Mouse (Mus musculus) hindbrain, embryonic 10.5 days (tissue): ENCODE measurements around the gene Fgr. TPM values are rescaled to one million over a fixed set of nuclear protein-coding genes. Genes with fewer than 3 reads are reported as not detected.

Experiments used
- DNase-seq: peaks from one replicate; pipeline ENCODE4 v3.0.0-alpha.2; 2017; ENCODE audit warnings: low spot score
- H3K27ac ChIP-seq: fragments of 300-500 bp; sonication (generic); 2 replicates; pipeline ENCODE4 v1.5.1; 2016; ENCODE audit warnings: mild to moderate bottlenecking, moderate library complexity
- H3K27me3 ChIP-seq: fragments of 300-500 bp; sonication (generic); 2 replicates; pipeline ENCODE4 v1.6.1; 2016; ENCODE audit warnings: mild to moderate bottlenecking; ENCODE audit not compliant: poor library complexity, insufficient read depth, severe bottlenecking
- H3K36me3 ChIP-seq: fragments of 300-500 bp; sonication (generic); 2 replicates; pipeline ENCODE4 v1.6.1; 2016; ENCODE audit warnings: mild to moderate bottlenecking, moderate library complexity
- H3K4me1 ChIP-seq: fragments of 300-500 bp; sonication (generic); replicated peaks from 2 replicates; pipeline ENCODE4 v1.6.1; 2016; ENCODE audit warnings: mild to moderate bottlenecking
- H3K4me3 ChIP-seq: fragments of 300-500 bp; sonication (generic); 2 replicates; pipeline ENCODE4 v1.5.1; 2016; ENCODE audit warnings: mild to moderate bottlenecking, moderate library complexity
- H3K9me3 ChIP-seq: fragments of 300-500 bp; sonication (generic); 2 replicates; pipeline ENCODE4 v1.6.1; 2016; ENCODE audit warnings: mild to moderate bottlenecking, moderate library complexity
- WGBS: fragments of 180-500 bp; shearing (Covaris S2); methylation state at CpG from one replicate; pipeline ENCODE4 v1.1.7; 2016; 5-methylcytosine and 5-hydroxymethylcytosine counted together
- polyA plus RNA-seq: library from polyadenylated mRNA; unstranded; fragments of >200 nt; fragmentation: Nextera tagmentation; extraction: Ambion mirVana; gene quantifications from 2 replicates; pipeline ENCODE4 v1.2.1, GENCODE M21; 2016

Fgr gene
- polyA plus RNA-seq, 1 experiment from 2014 or later, result not detected

DNA sequence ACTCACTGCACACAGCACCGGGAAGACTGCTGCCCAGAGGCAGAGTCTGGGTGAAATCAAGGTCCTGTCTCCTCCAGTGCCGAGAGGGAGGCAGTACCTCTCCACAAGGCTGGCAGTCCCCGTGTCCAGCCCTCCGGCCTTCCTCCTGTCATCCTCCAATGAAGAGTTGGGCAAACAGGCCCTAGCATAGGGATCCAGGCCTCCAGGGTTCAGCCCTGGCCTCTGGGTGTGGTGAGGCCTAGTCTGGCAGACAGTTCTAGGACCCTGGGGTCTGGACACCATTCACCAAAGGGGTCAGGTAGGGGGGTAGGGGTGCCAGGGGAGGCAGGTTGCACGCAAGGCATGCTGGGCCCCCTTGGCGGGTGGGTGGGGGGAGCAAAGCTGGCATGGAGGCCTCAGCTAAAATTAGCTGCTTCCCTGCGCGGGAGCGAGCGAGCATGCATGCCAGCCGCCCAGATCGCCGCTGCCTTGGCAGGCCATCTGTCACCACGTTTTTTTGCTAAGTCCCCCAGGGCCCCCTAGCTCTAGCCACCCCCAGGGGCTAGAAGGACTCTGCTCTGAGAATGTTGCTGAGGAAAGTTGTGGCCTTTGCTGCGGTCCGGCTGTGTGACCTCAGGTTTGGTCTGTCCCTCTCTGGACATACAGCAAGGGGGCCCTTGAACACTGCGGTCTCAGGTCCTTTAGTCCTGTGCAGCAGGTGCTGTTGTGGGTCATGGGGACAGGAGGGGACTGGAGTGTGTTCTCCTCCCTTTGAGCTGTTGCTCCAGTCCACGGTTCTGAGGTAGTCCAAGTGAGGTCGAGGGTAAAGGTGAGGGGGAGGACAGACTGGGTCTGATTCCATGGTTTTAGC, 75.4 kb downstream of the Fgr start:
- 66% methylated on average over 19 of the region's 19 CpGs for WGBS
- Histone ChIP-seq H3K9me3 (no peaks in the 10 kb centered on the region), H3K27ac (peak overlapping the region; percentile 91), H3K36me3 (no peaks in the 10 kb centered on the region), H3K27me3 (no peaks in the 10 kb centered on the region; the same call in 1 of the 2 replicates), H3K4me1 (peaks cover 92% of the 10 kb centered on the region), H3K4me3 (no peak overlapping the region)
- no peak for DNase-seq

DNA sequence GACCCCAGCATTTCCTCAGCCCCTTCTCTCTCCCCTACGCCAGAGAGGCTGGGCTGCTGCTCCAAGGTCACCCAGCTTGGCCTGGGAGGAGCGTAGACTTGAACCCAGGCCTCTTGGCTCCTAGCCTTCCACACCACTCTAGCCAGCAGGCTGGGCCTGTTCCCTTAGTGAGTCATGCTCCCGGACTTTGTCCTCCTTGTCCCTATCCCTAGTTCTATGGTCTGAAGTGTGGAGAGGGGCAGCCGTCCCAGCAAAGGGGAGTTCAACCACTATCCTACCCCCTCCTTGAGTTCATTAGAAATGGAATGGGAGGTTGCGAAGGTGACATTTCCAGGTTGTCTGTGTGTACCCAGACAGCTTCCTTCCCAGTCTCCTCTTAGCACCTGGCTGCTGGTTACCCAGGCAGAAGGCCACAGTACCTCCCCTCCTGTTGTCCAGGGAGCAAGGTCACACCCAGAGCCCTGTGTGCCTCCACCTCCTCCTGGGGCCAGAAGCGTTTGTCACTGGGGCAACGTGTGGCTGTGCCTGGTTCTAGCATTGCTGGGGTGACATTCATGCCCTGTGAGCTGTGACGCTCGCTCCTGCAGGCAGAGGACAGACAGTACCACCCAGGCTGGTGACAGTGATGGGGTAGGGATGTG, 76.4 kb downstream of the Fgr start:
- Histone ChIP-seq H3K9me3 (no peaks in the 10 kb centered on the region), H3K36me3 (peaks cover 6% of the 10 kb centered on the region), H3K4me1 (peaks cover 90% of the 10 kb centered on the region), H3K4me3 (no peak overlapping the region), H3K27me3 (no peaks in the 10 kb centered on the region; the same call in 1 of the 2 replicates), H3K27ac (peak overlapping the region; percentile 91)
- 54% methylated on average over 9 of the region's 9 CpGs for WGBS
- DNase-seq, result no peak

DNA sequence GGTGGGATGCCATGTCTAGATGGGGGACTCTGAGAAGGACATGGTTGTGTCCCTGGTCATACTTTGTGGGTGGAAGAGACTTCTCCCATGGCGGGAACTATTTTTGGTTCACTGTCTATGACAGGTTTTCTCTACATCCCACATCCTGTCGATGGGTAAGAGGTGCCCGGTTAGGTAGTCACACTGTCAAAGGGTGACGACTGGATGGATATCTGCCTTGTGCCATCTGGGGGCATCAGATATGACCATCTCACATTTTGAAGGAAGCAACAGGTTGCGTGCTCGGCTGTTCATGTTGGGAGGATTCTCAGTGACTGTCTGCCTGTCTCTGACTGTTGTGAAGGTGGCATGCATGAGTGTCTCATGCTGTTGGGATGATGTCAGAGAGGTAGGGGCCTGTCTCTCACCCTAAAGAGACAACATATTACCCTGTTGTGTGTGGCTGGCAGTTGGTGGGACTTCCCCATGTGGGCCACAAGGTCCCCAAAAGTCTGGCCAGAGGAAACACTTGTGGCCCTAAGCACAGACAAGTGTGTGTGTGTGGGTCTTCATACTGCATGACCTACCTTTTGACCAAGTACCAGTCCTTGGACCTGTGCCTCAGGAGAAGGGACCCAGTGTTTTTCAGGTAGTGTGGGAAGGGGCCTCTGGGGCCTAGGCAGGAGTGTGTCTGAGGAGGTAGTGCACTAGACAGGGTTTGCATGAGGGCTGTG, 77.1 kb downstream of the Fgr start:
- Histone ChIP-seq H3K27ac (peak overlapping the region; percentile 91), H3K4me1 (peaks cover 90% of the 10 kb centered on the region)

DNA sequence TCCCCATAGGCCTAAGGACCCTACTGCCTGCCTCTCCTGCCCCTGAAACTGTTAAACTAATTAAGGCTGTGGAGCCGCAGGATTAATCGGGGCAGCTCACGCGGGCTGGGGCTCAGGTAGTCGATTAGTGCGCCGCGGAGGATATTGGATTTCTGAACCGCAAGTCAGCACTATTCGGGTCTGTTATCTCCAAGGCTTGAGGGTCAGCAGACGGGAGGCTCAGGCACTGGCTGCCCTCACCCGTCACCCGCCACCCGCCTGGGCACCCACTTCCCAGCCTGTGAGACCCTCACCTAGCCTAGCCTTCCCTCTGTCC, 77.6 kb downstream of the Fgr start:
- 81% methylated on average over 14 of the region's 14 CpGs for WGBS
- H3K36me3 ChIP-seq, result peaks cover 11% of the 10 kb centered on the region
- no peaks in the 10 kb centered on the region for H3K27me3 ChIP-seq
- H3K27ac ChIP-seq, result peak overlapping the region; percentile 60
- H3K4me3 ChIP-seq, result peak overlapping the region; percentile 16
- DNase-seq, result no peak
- no peaks in the 10 kb centered on the region for H3K9me3 ChIP-seq
- peaks cover 90% of the 10 kb centered on the region for H3K4me1 ChIP-seq

More for the DNA sequence above, 77.1 kb downstream of the Fgr start:
- no peak for DNase-seq
- Histone ChIP-seq H3K27me3 (no peaks in the 10 kb centered on the region), H3K9me3 (no peaks in the 10 kb centered on the region), H3K4me3 (peak overlapping the region; percentile 16; the same call in 1 of the 2 replicates), H3K36me3 (peaks cover 11% of the 10 kb centered on the region)
- WGBS, result 88% methylated on average over 6 of the region's 6 CpGs

Other genes starting within 250 kb of the Fgr start
- 3.4 and 4.9 TPM in 2 replicates for gene Xkr8, start 241.5 kb upstream of the Fgr start, polyA plus RNA-seq
- 1.9 and 3.0 TPM in 2 replicates for gene Smpdl3b, start 216.8 kb upstream of the Fgr start, polyA plus RNA-seq
- 147 and 177 TPM in 2 replicates for gene Rpa2, start 205.8 kb upstream of the Fgr start, polyA plus RNA-seq
- gene Themis2, start 177.7 kb upstream of the Fgr start, polyA plus RNA-seq, result 1.00 and 1.2 TPM in 2 replicates
- gene Ppp1r8, start 130.9 kb upstream of the Fgr start, polyA plus RNA-seq, result 81.4 and 84.3 TPM in 2 replicates
- 64.4 and 74.5 TPM in 2 replicates for gene Stx12, start 89.6 kb upstream of the Fgr start, polyA plus RNA-seq
- 32.9 and 33.2 TPM in 2 replicates for gene Fam76a, start 51.5 kb upstream of the Fgr start, polyA plus RNA-seq
- gene Ahdc1, start 37.2 kb downstream of the Fgr start, polyA plus RNA-seq, result 9.0 and 9.7 TPM in 2 replicates
- 42.1 and 67.1 TPM in 2 replicates for gene Wasf2, start 156.4 kb downstream of the Fgr start, polyA plus RNA-seq
- gene Cd164l2, start 238.0 kb downstream of the Fgr start, polyA plus RNA-seq, result 1.1 and 2.2 TPM in 2 replicates
- gene Gpr3, start 238.4 kb downstream of the Fgr start, polyA plus RNA-seq, result 0.32 and 0.35 TPM in 2 replicates